Comparison of ENCODE assay signal across 8 mouse cellular contexts in genomic region chr5:3433131-3433700, GRCm38 (mm10).
DNase-seq lines count a peak whose midpoint lies in the region; ATAC-seq and TF ChIP-seq lines count a peak whose summit lies in the region.
"Not testable (repeated sequence)": the region's sequence is repeated elsewhere in the genome, so short reads cannot be mapped to it uniquely, and the experiment has no call there.

No protein-coding gene starts in this region.

- TF ChIP-seq CTCF in forebrain, postnatal 0 days (IDR thresholded peaks at IDR 0.05; ENCODE audit: low read depth); lung, adult 2 months (IDR thresholded peaks at IDR 0.05; ENCODE audit: insufficient read depth, low read length); olfactory bulb, adult 2 months (IDR thresholded peaks at IDR 0.05; ENCODE audit: insufficient read depth, low read depth, low read length): not testable (repeated sequence)

- H3K9ac ChIP-seq in forebrain, postnatal 0 days, result not testable (repeated sequence)

- not testable (repeated sequence) for TF ChIP-seq POLR2A in lung, adult 2 months (IDR thresholded peaks at IDR 0.05; ENCODE audit: borderline replicate concordance, extremely low read depth, low read depth, low read length); olfactory bulb, adult 2 months (IDR thresholded peaks at IDR 0.05; ENCODE audit: insufficient read depth, low read depth, low read length)

- not testable (repeated sequence) for ATAC-seq in forebrain, postnatal 0 days

- not testable (repeated sequence) for H3K27ac ChIP-seq in forebrain, postnatal 0 days (ENCODE audit: low read depth, low read length); olfactory bulb, adult 2 months (ENCODE audit: insufficient read depth, low read depth, low read length)

- H3K9me3 ChIP-seq in forebrain, postnatal 0 days (ENCODE audit: low read length), result not testable (repeated sequence)

- 63% methylated on average over 19 of the region's 20 CpGs for WGBS in forebrain, postnatal 0 days
- 40% methylated on average over 20 of the region's 20 CpGs for WGBS in lung, adult 2 months
- 29% methylated on average over 20 of the region's 20 CpGs for WGBS in olfactory bulb, adult 2 months

- H3K27me3 ChIP-seq in forebrain, postnatal 0 days (ENCODE audit: insufficient read depth, low read length), result not testable (repeated sequence)

- H3K4me1 ChIP-seq in forebrain, postnatal 0 days (ENCODE audit: insufficient read depth); lung, adult 2 months (ENCODE audit: control insufficient read depth, insufficient read depth, low read length); olfactory bulb, adult 2 months (ENCODE audit: control insufficient read depth, insufficient read depth, low read length): not testable (repeated sequence)

- peak; percentile 61 for DNase-seq in Muller cell, postnatal 12 days (ENCODE audit: inconsistent ontology term)
- peak; percentile 20 for DNase-seq in adrenal gland, postnatal 25 days
- DNase-seq in forebrain, postnatal 0 days, result not testable (repeated sequence)
- peak; percentile 48 to 66 for DNase-seq in heart, adult 9 months (ENCODE audit: low spot score in 2 of 2)
- peak; percentile 56 for DNase-seq in kidney, adult 11 months
- peak; percentile 22 to 44 for DNase-seq in kidney, postnatal 25 days
- peak; percentile 12 for DNase-seq in lung, adult 2 months

- H3K4me2 ChIP-seq in forebrain, postnatal 0 days (ENCODE audit: low read depth), result 0 out of 2 replicates have a peak overlapping the region, but pooled peaks have one; percentile 5

- H3K4me3 ChIP-seq in forebrain, postnatal 0 days (ENCODE audit: low read depth, low read length); lung, adult 2 months (replicated peaks; ENCODE audit: extremely low read depth, low read depth, low read length): not testable (repeated sequence)
- H3K4me3 ChIP-seq in olfactory bulb, adult 2 months (ENCODE audit: insufficient read depth, low read depth, low read length), result peak overlapping the region; percentile 28; the same call in 1 of the 2 replicates

- H3K36me3 ChIP-seq in forebrain, postnatal 0 days (ENCODE audit: insufficient read depth), result not testable (repeated sequence)
